ENCODE assay signal across 10 mouse cellular contexts in the genomic region with DNA sequence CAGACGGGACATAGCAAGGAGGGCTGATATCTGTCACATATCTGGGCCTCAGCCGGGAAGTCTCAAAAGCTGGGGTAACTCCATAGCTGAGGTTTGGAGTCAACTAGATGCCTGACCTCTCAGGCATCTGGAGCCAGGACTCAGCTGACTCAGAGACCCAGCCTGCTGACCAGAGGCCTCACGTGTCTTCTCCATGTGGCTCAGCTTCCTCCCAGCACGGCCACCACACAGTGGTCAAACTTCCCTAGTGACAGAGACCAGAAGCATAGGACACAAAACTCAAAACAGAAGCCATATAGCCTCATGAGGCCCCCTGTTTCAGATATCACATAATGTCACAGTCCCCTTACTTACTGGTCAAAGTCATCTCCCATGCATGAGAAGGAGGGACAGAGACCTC.
DNase-seq lines count a peak whose midpoint lies in the region; ATAC-seq and TF ChIP-seq lines count a peak whose summit lies in the region.
"Had no signal": no experiment of that assay in that cellular context is flagged by ENCODE, and none has a peak within 500 bp of the region (broad histone marks: within the 10 kb centered on the region; RNA-seq: fewer than 3 reads in every experiment).

No protein-coding gene starts in this region.

- H3K27ac ChIP-seq in liver, embryonic 15.5 days (replicated peaks): no peak overlapping the region
- H3K27ac ChIP-seq in liver, postnatal 0 days (ENCODE audit: low read depth): no peak overlapping the region

- whole genome bisulfite sequencing in liver, embryonic 15.5 days (ENCODE audit: insufficient replicate concordance): 59% methylated on average over 4 of the region's 4 CpGs
- WGBS in liver, postnatal 0 days (ENCODE audit: insufficient replicate concordance): 68% methylated on average over 4 of the region's 4 CpGs

- DNase-seq in frontal cortex, adult 2 months (ENCODE audit: extremely low spot score in 1 of 2, low spot score in 1 of 2): no peak
- DNase-seq in liver, postnatal 0 days: no peak
- peak; percentile 61 to 78 for DNase-seq in gastrocnemius, adult 8-10 months (ENCODE audit: low spot score in 2 of 2)
- peak; percentile 42 to 44 for DNase-seq in lung, postnatal 4 days
- no peak for DNase-seq in cerebellum, adult 9-10 months
- no peak for DNase-seq in cerebellum, postnatal 10 days
- DNase-seq: lung, embryonic 14.5 days had no signal

- H3K9ac ChIP-seq in liver, embryonic 15.5 days: no peak overlapping the region
- no peak overlapping the region for H3K9ac ChIP-seq in liver, postnatal 0 days (replicated peaks)
- H3K9ac ChIP-seq: lung, embryonic 14.5 days had no signal

- no peak overlapping the region for H3K4me3 ChIP-seq in liver, embryonic 15.5 days (replicated peaks)
- H3K4me3 ChIP-seq in liver, postnatal 0 days (ENCODE audit: low read depth, low read length): no peak overlapping the region
- H3K4me3 ChIP-seq: erythroblast, embryonic 14.5 days had no signal

- no peaks in the 10 kb centered on the region for H3K27me3 ChIP-seq in liver, embryonic 15.5 days
- no peaks in the 10 kb centered on the region for H3K27me3 ChIP-seq in liver, postnatal 0 days (ENCODE audit: insufficient read depth, low read length)

- ATAC-seq in frontal cortex, adult (ENCODE audit: low TSS enrichment): peak; percentile 21; the same call in 1 of the 2 replicates
- ATAC-seq in liver, embryonic 15.5 days (ENCODE audit: insufficient read depth): 0 out of 2 replicates have a peak, but pooled peaks have one; percentile 12
- no peak for ATAC-seq in liver, postnatal 0 days

- TF ChIP-seq CTCF in liver, postnatal 0 days (IDR thresholded peaks at IDR 0.05; ENCODE audit: low read depth): no peak

- no peaks in the 10 kb centered on the region for H3K9me3 ChIP-seq in liver, embryonic 15.5 days (replicated peaks)
- no peaks in the 10 kb centered on the region; the same call in 1 of the 2 replicates for H3K9me3 ChIP-seq in liver, postnatal 0 days (ENCODE audit: low read length)

- peaks cover 20% of the 10 kb centered on the region for H3K4me1 ChIP-seq in liver, embryonic 15.5 days (replicated peaks)
- H3K4me1 ChIP-seq in liver, postnatal 0 days (ENCODE audit: insufficient read depth): peaks cover 20% of the 10 kb centered on the region

- no peaks in the 10 kb centered on the region for H3K36me3 ChIP-seq in liver, embryonic 15.5 days (replicated peaks)
- no peaks in the 10 kb centered on the region for H3K36me3 ChIP-seq in liver, postnatal 0 days (replicated peaks; ENCODE audit: insufficient read depth, low read length)

- no peak for TF ChIP-seq EP300 in liver, postnatal 0 days (IDR thresholded peaks at IDR 0.05; ENCODE audit: low read depth)

- H3K4me2 ChIP-seq in liver, embryonic 15.5 days: no peak overlapping the region
- no peak overlapping the region for H3K4me2 ChIP-seq in liver, postnatal 0 days (ENCODE audit: low read depth, low read length)
- H3K4me2 ChIP-seq: lung, embryonic 14.5 days had no signal

Comparison
In these comparisons a context has a peak if more than half of its experiments do, and no peak if none do; other contexts are left out.
1. DNase-seq: peak in gastrocnemius, adult 8-10 months (2 of 2) and lung, postnatal 4 days (2 of 2); none in frontal cortex, adult 2 months (0 of 2), liver, postnatal 0 days (single experiment), cerebellum, adult 9-10 months (single experiment) and cerebellum, postnatal 10 days (0 of 2).